Comparison of ENCODE assay signal across 24 mouse cellular contexts in the genomic region with DNA sequence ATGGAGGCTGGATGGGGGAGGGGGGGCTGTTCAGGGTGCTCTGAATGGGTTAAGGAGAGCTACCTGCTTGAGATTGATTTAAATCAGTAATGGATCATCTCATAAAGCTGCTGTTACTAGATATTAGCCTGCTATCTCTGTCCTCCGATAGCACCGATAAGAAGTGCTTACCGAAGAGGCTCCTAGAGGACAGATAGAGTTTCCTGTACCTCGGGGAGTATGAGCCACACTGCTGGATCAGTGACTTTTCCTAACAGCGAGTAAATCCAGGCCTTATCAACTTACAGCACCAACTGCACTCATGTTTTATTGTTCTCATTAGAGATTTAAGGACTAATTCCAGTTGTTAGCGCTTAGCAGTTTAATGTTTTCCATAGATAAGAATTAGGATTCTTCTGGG.
DNase-seq lines count a peak whose midpoint lies in the region; ATAC-seq lines count a peak whose summit lies in the region.
"Had no signal": no experiment of that assay in that cellular context is flagged by ENCODE, and none has a peak within 500 bp of the region (broad histone marks: within the 10 kb centered on the region; RNA-seq: fewer than 3 reads in every experiment).

No protein-coding gene starts in this region.

- H3K27me3 ChIP-seq in embryonic facial prominence, embryonic 14.5 days (replicated peaks; ENCODE audit: control insufficient read depth, insufficient read depth, low read length), result no peaks in the 10 kb centered on the region
- H3K27me3 ChIP-seq in embryonic facial prominence, embryonic 10.5 days (replicated peaks; ENCODE audit: low read depth, poor library complexity, severe bottlenecking), result no peaks in the 10 kb centered on the region
- H3K27me3 ChIP-seq in hindbrain, embryonic 14.5 days (ENCODE audit: control insufficient read depth, insufficient read depth, low read length), result no peaks in the 10 kb centered on the region
- H3K27me3 ChIP-seq in hindbrain, embryonic 11.5 days (ENCODE audit: control insufficient read depth, insufficient read depth, low read length), result no peaks in the 10 kb centered on the region
- peaks cover 2% of the 10 kb centered on the region; the same call in 1 of the 2 replicates for H3K27me3 ChIP-seq in limb, embryonic 13.5 days
- no peaks in the 10 kb centered on the region for H3K27me3 ChIP-seq in limb, embryonic 10.5 days (ENCODE audit: low read depth, poor library complexity, severe bottlenecking)
- no peaks in the 10 kb centered on the region for H3K27me3 ChIP-seq in neural tube, embryonic 15.5 days (replicated peaks)
- H3K27me3 ChIP-seq: embryonic facial prominence, embryonic 12.5 days; forebrain, embryonic 15.5 days had no signal

- no peak overlapping the region for H3K27ac ChIP-seq in embryonic facial prominence, embryonic 14.5 days (replicated peaks; ENCODE audit: low read depth, low read length)
- H3K27ac ChIP-seq in embryonic facial prominence, embryonic 10.5 days (replicated peaks), result no peak overlapping the region
- no peak overlapping the region for H3K27ac ChIP-seq in hindbrain, embryonic 14.5 days
- no peak overlapping the region for H3K27ac ChIP-seq in hindbrain, embryonic 11.5 days (ENCODE audit: low read depth, low read length)
- no peak overlapping the region for H3K27ac ChIP-seq in limb, embryonic 13.5 days
- H3K27ac ChIP-seq in limb, embryonic 10.5 days, result no peak overlapping the region
- no peak overlapping the region for H3K27ac ChIP-seq in neural tube, embryonic 15.5 days (replicated peaks)
- H3K27ac ChIP-seq: embryonic facial prominence, embryonic 12.5 days; forebrain, embryonic 15.5 days; heart, embryonic 10.5 days had no signal

- WGBS in embryonic facial prominence, embryonic 14.5 days, result 46% methylated on average over 6 of the region's 6 CpGs
- WGBS in embryonic facial prominence, embryonic 10.5 days, result 63% methylated on average over 6 of the region's 6 CpGs
- 66% methylated on average over 6 of the region's 6 CpGs for WGBS in hindbrain, embryonic 14.5 days
- WGBS in hindbrain, embryonic 11.5 days, result 71% methylated on average over 6 of the region's 6 CpGs
- WGBS in limb, embryonic 13.5 days, result 49% methylated on average over 6 of the region's 6 CpGs
- 70% methylated on average over 6 of the region's 6 CpGs for WGBS in limb, embryonic 10.5 days
- 37% methylated on average over 6 of the region's 6 CpGs for WGBS in neural tube, embryonic 15.5 days

- no peak overlapping the region for H3K4me3 ChIP-seq in embryonic facial prominence, embryonic 14.5 days (ENCODE audit: low read depth, low read length)
- H3K4me3 ChIP-seq in embryonic facial prominence, embryonic 10.5 days, result no peak overlapping the region
- no peak overlapping the region for H3K4me3 ChIP-seq in hindbrain, embryonic 14.5 days (replicated peaks; ENCODE audit: low read length)
- no peak overlapping the region for H3K4me3 ChIP-seq in hindbrain, embryonic 11.5 days (ENCODE audit: low read depth, low read length)
- H3K4me3 ChIP-seq in limb, embryonic 13.5 days, result no peak overlapping the region
- H3K4me3 ChIP-seq in limb, embryonic 10.5 days, result no peak overlapping the region
- no peak overlapping the region for H3K4me3 ChIP-seq in neural tube, embryonic 15.5 days (replicated peaks)
- H3K4me3 ChIP-seq: embryonic facial prominence, embryonic 12.5 days; forebrain, embryonic 15.5 days; heart, embryonic 10.5 days had no signal

- DNase-seq in embryonic facial prominence, embryonic 14.5 days (ENCODE audit: low spot score), result peak; percentile 22
- DNase-seq in embryonic facial prominence, embryonic 10.5 days (ENCODE audit: low spot score), result no peak
- no peak for DNase-seq in hindbrain, embryonic 14.5 days (ENCODE audit: low spot score)
- no peak for DNase-seq in hindbrain, embryonic 11.5 days (ENCODE audit: low spot score)
- DNase-seq in limb, embryonic 10.5 days (ENCODE audit: low spot score), result no peak
- DNase-seq: adrenal gland, adult 8-10 months; adrenal gland, postnatal 36 days; B cell, adult 2 months; cerebellum, adult 11 months; cerebellum, adult 8-10 months; cerebellum, postnatal 14 days; embryo, embryonic 11 days; gastrocnemius, postnatal 10 days; heart, adult 18-20 months; heart, postnatal 10 days; heart, postnatal 4 days had no signal

- no peak overlapping the region for H3K9ac ChIP-seq in embryonic facial prominence, embryonic 14.5 days (ENCODE audit: low read depth, low read length)
- H3K9ac ChIP-seq in hindbrain, embryonic 14.5 days, result no peak overlapping the region; the same call in 1 of the 2 replicates
- no peak overlapping the region for H3K9ac ChIP-seq in hindbrain, embryonic 11.5 days (ENCODE audit: low read depth, low read length)
- H3K9ac ChIP-seq in limb, embryonic 13.5 days, result no peak overlapping the region
- no peak overlapping the region for H3K9ac ChIP-seq in neural tube, embryonic 15.5 days (replicated peaks)
- H3K9ac ChIP-seq: embryonic facial prominence, embryonic 12.5 days; forebrain, embryonic 15.5 days had no signal

- no peaks in the 10 kb centered on the region for H3K4me1 ChIP-seq in embryonic facial prominence, embryonic 14.5 days (ENCODE audit: control insufficient read depth, insufficient read depth, low read length)
- no peaks in the 10 kb centered on the region for H3K4me1 ChIP-seq in embryonic facial prominence, embryonic 10.5 days
- H3K4me1 ChIP-seq in hindbrain, embryonic 14.5 days (replicated peaks; ENCODE audit: control insufficient read depth, insufficient read depth, low read length), result no peaks in the 10 kb centered on the region
- no peaks in the 10 kb centered on the region for H3K4me1 ChIP-seq in hindbrain, embryonic 11.5 days (replicated peaks; ENCODE audit: control insufficient read depth, insufficient read depth, low read length)
- no peaks in the 10 kb centered on the region for H3K4me1 ChIP-seq in limb, embryonic 13.5 days
- peaks cover 3% of the 10 kb centered on the region; the same call in 1 of the 2 replicates for H3K4me1 ChIP-seq in limb, embryonic 10.5 days
- H3K4me1 ChIP-seq in neural tube, embryonic 15.5 days, result peaks cover 8% of the 10 kb centered on the region; the same call in 1 of the 2 replicates
- H3K4me1 ChIP-seq: embryonic facial prominence, embryonic 12.5 days; heart, embryonic 10.5 days had no signal

- no peaks in the 10 kb centered on the region for H3K9me3 ChIP-seq in embryonic facial prominence, embryonic 14.5 days (ENCODE audit: control insufficient read depth, low read length)
- no peaks in the 10 kb centered on the region for H3K9me3 ChIP-seq in embryonic facial prominence, embryonic 10.5 days
- H3K9me3 ChIP-seq in hindbrain, embryonic 14.5 days (ENCODE audit: control insufficient read depth, low read length), result no peaks in the 10 kb centered on the region
- no peaks in the 10 kb centered on the region for H3K9me3 ChIP-seq in hindbrain, embryonic 11.5 days (ENCODE audit: control insufficient read depth, low read length)
- H3K9me3 ChIP-seq in limb, embryonic 13.5 days, result no peaks in the 10 kb centered on the region
- H3K9me3 ChIP-seq in limb, embryonic 10.5 days (replicated peaks), result no peaks in the 10 kb centered on the region
- H3K9me3 ChIP-seq in neural tube, embryonic 15.5 days (replicated peaks), result no peaks in the 10 kb centered on the region
- H3K9me3 ChIP-seq: embryonic facial prominence, embryonic 12.5 days; forebrain, embryonic 15.5 days; heart, embryonic 10.5 days had no signal

- H3K36me3 ChIP-seq in embryonic facial prominence, embryonic 14.5 days (ENCODE audit: control insufficient read depth, insufficient read depth, low read length), result no peaks in the 10 kb centered on the region
- no peaks in the 10 kb centered on the region for H3K36me3 ChIP-seq in embryonic facial prominence, embryonic 10.5 days (replicated peaks)
- no peaks in the 10 kb centered on the region for H3K36me3 ChIP-seq in hindbrain, embryonic 14.5 days (replicated peaks; ENCODE audit: control insufficient read depth, insufficient read depth)
- H3K36me3 ChIP-seq in hindbrain, embryonic 11.5 days (ENCODE audit: control insufficient read depth, insufficient read depth, low read length), result no peaks in the 10 kb centered on the region
- H3K36me3 ChIP-seq in limb, embryonic 13.5 days, result no peaks in the 10 kb centered on the region
- no peaks in the 10 kb centered on the region for H3K36me3 ChIP-seq in limb, embryonic 10.5 days
- no peaks in the 10 kb centered on the region for H3K36me3 ChIP-seq in neural tube, embryonic 15.5 days
- H3K36me3 ChIP-seq: embryonic facial prominence, embryonic 12.5 days; forebrain, embryonic 15.5 days; G1E; heart, embryonic 10.5 days had no signal

- no peak overlapping the region for H3K4me2 ChIP-seq in embryonic facial prominence, embryonic 14.5 days (ENCODE audit: low read depth, low read length)
- H3K4me2 ChIP-seq in hindbrain, embryonic 14.5 days (replicated peaks), result 0 out of 2 replicates have a peak overlapping the region, but pooled peaks have one; percentile 22
- H3K4me2 ChIP-seq in hindbrain, embryonic 11.5 days (replicated peaks; ENCODE audit: low read depth, low read length), result no peak overlapping the region
- no peak overlapping the region for H3K4me2 ChIP-seq in limb, embryonic 13.5 days (replicated peaks)
- no peak overlapping the region for H3K4me2 ChIP-seq in neural tube, embryonic 15.5 days
- H3K4me2 ChIP-seq: embryonic facial prominence, embryonic 12.5 days; forebrain, embryonic 15.5 days had no signal

- no peak for ATAC-seq in embryonic facial prominence, embryonic 14.5 days (ENCODE audit: low read depth)
- ATAC-seq in hindbrain, embryonic 14.5 days (ENCODE audit: low FRiP score), result no peak
- no peak for ATAC-seq in hindbrain, embryonic 11.5 days (ENCODE audit: low FRiP score)
- ATAC-seq in limb, embryonic 13.5 days (ENCODE audit: low FRiP score, low read depth), result peak; percentile 48; the same call in 1 of the 2 replicates
- peak; percentile 69; the same call in 1 of the 2 replicates for ATAC-seq in neural tube, embryonic 15.5 days (ENCODE audit: low FRiP score)
- ATAC-seq: CD4-positive, CD25-positive, alpha-beta regulatory T cell, adult 4 months; hindbrain, embryonic 16.5 days had no signal

Comparison
In these comparisons a context has a peak if more than half of its experiments do, and no peak if none do; other contexts are left out.
1. ATAC-seq: peak in limb, embryonic 13.5 days (single experiment) and neural tube, embryonic 15.5 days (single experiment); none in embryonic facial prominence, embryonic 14.5 days (single experiment), hindbrain, embryonic 14.5 days (single experiment) and hindbrain, embryonic 11.5 days (single experiment).